Mouse (Mus musculus) midbrain, embryonic 16.5 days (tissue): Measurements from ENCODE around the gene Hist1h3g. TPM values are rescaled to one million over a fixed set of nuclear protein-coding genes. Genes with fewer than 3 reads are reported as not detected.

Experiments used
- ATAC-seq: fragments of 200-750 bp; cut with Nextera tagmentation; 2 replicates; pipeline ENCODE4 v1.8.0; 2017; ENCODE audit warnings: moderate TSS enrichment
- H3K27ac ChIP-seq: fragments of 300-500 bp; sonication (generic); 2 replicates; pipeline ENCODE4 v1.5.1; 2014; ENCODE audit warnings: mild to moderate bottlenecking, low read length, mixed read lengths
- H3K27me3 ChIP-seq: fragments of 300-500 bp; sonication (generic); 2 replicates; pipeline ENCODE4 v1.6.1; 2014; ENCODE audit warnings: low read depth, low read length, mixed read lengths; ENCODE audit not compliant: control insufficient read depth, insufficient read depth
- H3K36me3 ChIP-seq: fragments of 300-500 bp; sonication (generic); 2 replicates; pipeline ENCODE4 v1.6.1; 2014; ENCODE audit warnings: mild to moderate bottlenecking, low read length, moderate library complexity, mixed read lengths; ENCODE audit not compliant: control insufficient read depth, insufficient read depth
- H3K4me1 ChIP-seq: fragments of 300-500 bp; sonication (generic); 2 replicates; pipeline ENCODE4 v1.6.1; 2014; ENCODE audit warnings: mild to moderate bottlenecking, low read length, mixed read lengths; ENCODE audit not compliant: control insufficient read depth, insufficient read depth
- H3K4me2 ChIP-seq: fragments of 300-500 bp; sonication (generic); 2 replicates; pipeline ENCODE4 v1.6.1; 2014; ENCODE audit warnings: mild to moderate bottlenecking, low read length, mixed read lengths
- H3K4me3 ChIP-seq: fragments of 300-500 bp; sonication (generic); 2 replicates; pipeline ENCODE4 v1.5.1; 2014; ENCODE audit warnings: low read depth, mild to moderate bottlenecking, low read length, moderate library complexity, mixed read lengths
- H3K9ac ChIP-seq: fragments of 300-500 bp; sonication (generic); 2 replicates; pipeline ENCODE4 v1.6.1; 2014; ENCODE audit warnings: low read depth, low read length, mixed read lengths
- H3K9me3 ChIP-seq: fragments of 300-500 bp; sonication (generic); replicated peaks from 2 replicates; pipeline ENCODE4 v1.6.1; 2014; ENCODE audit warnings: mild to moderate bottlenecking, low read length, mixed read lengths; ENCODE audit not compliant: control insufficient read depth, poor library complexity, severe bottlenecking
- WGBS: fragments of 180-500 bp; shearing (Covaris S2); extraction: QIAGEN DNeasy Blood & Tissue Kit; methylation state at CpG from one replicate; pipeline ENCODE4 v1.1.7; 2014; 5-methylcytosine and 5-hydroxymethylcytosine counted together
- polyA plus RNA-seq: library from polyadenylated mRNA; unstranded; fragments of >200 nt; fragmentation: Nextera tagmentation; extraction: Ambion mirVana; gene quantifications from 2 replicates; pipeline ENCODE4 v1.2.1, GENCODE M21; 2015

Gene Hist1h3g
- polyA plus RNA-seq, 1 experiment from 2014 or later: not detected

GRCm38 (mm10) chr13:23518885-23519284, 16.3 kb upstream of the Hist1h3g start:
- peak overlapping the region; percentile 50; the same call in 1 of the 2 replicates for H3K27ac ChIP-seq
- peak; percentile 40; the same call in 1 of the 2 replicates for ATAC-seq
- peak overlapping the region; percentile 75 for H3K4me2 ChIP-seq
- H3K9ac ChIP-seq: 0 out of 2 replicates have a peak overlapping the region, but pooled peaks have one; percentile 14
- no peaks in the 10 kb centered on the region for H3K36me3 ChIP-seq
- peak overlapping the region; percentile 43 for H3K4me3 ChIP-seq
- 0% methylated on average over 6 of the region's 6 CpGs for WGBS
- H3K4me1 ChIP-seq: peaks cover 10% of the 10 kb centered on the region; the same call in 1 of the 2 replicates
- H3K9me3 ChIP-seq: no peaks in the 10 kb centered on the region
- no peaks in the 10 kb centered on the region for H3K27me3 ChIP-seq

GRCm38 (mm10) chr13:23519416-23519815, 15.8 kb upstream of the Hist1h3g start:
- peak overlapping the region; percentile 75 for H3K4me2 ChIP-seq
- no peaks in the 10 kb centered on the region for H3K36me3 ChIP-seq
- H3K4me3 ChIP-seq: peak overlapping the region; percentile 43
- H3K9ac ChIP-seq: no peak overlapping the region
- ATAC-seq: peak; percentile 15; the same call in 1 of the 2 replicates
- H3K9me3 ChIP-seq: no peaks in the 10 kb centered on the region
- H3K4me1 ChIP-seq: peaks cover 10% of the 10 kb centered on the region; the same call in 1 of the 2 replicates
- H3K27ac ChIP-seq: peak overlapping the region; percentile 50; the same call in 1 of the 2 replicates
- WGBS: under 1% methylated on average over 10 of the region's 10 CpGs
- H3K27me3 ChIP-seq: no peaks in the 10 kb centered on the region

GRCm38 (mm10) chr13:23521703-23522102, 13.5 kb upstream of the Hist1h3g start:
- WGBS: under 1% methylated on average over 14 of the region's 14 CpGs
- Histone ChIP-seq H3K9me3 (no peaks in the 10 kb centered on the region), H3K36me3 (no peaks in the 10 kb centered on the region), H3K27me3 (no peaks in the 10 kb centered on the region), H3K27ac (no peak overlapping the region), H3K4me2 (peak overlapping the region; percentile 34), H3K4me1 (peaks cover 12% of the 10 kb centered on the region; the same call in 1 of the 2 replicates), H3K9ac (no peak overlapping the region), H3K4me3 (peak overlapping the region; percentile 7; the same call in 1 of the 2 replicates)
- no peak for ATAC-seq

- WGBS: 55% methylated on average over 5 of the region's 5 CpGs
- no peak for ATAC-seq
- H3K27ac ChIP-seq: no peak overlapping the region
- no peaks in the 10 kb centered on the region for H3K9me3 ChIP-seq
- no peak overlapping the region for H3K4me3 ChIP-seq
- no peaks in the 10 kb centered on the region for H3K27me3 ChIP-seq
- no peaks in the 10 kb centered on the region for H3K36me3 ChIP-seq
- H3K4me2 ChIP-seq: no peak overlapping the region
- no peak overlapping the region for H3K9ac ChIP-seq
- H3K4me1 ChIP-seq: peaks cover 13% of the 10 kb centered on the region
These were observed 11.2 kb upstream of the Hist1h3g start for GRCm38 (mm10) chr13:23523976-23524375.

GRCm38 (mm10) chr13:23524654-23525053, 10.6 kb upstream of the Hist1h3g start:
- Histone ChIP-seq H3K4me1 (peaks cover 11% of the 10 kb centered on the region), H3K4me2 (peak overlapping the region; percentile 10; the same call in 1 of the 2 replicates), H3K27ac (no peak overlapping the region), H3K9me3 (no peaks in the 10 kb centered on the region), H3K4me3 (no peak overlapping the region; the same call in 1 of the 2 replicates), H3K36me3 (no peaks in the 10 kb centered on the region), H3K27me3 (no peaks in the 10 kb centered on the region), H3K9ac (no peak overlapping the region)
- 10% methylated on average over 5 of the region's 5 CpGs for WGBS
- ATAC-seq: no peak; the same call in 1 of the 2 replicates

GRCm38 (mm10) chr13:23525901-23526300, 9.3 kb upstream of the Hist1h3g start:
- H3K9ac ChIP-seq: no peak overlapping the region
- H3K9me3 ChIP-seq: no peaks in the 10 kb centered on the region
- peak overlapping the region; percentile 60 for H3K4me2 ChIP-seq
- peaks cover 15% of the 10 kb centered on the region for H3K4me1 ChIP-seq
- 3% methylated on average over 10 of the region's 10 CpGs for WGBS
- no peaks in the 10 kb centered on the region for H3K27me3 ChIP-seq
- H3K36me3 ChIP-seq: no peaks in the 10 kb centered on the region
- H3K4me3 ChIP-seq: peak overlapping the region; percentile 35
- no peak overlapping the region for H3K27ac ChIP-seq
- no peak for ATAC-seq

GRCm38 (mm10) chr13:23526312-23526711, 8.9 kb upstream of the Hist1h3g start:
- H3K27ac ChIP-seq: peak overlapping the region; percentile 28; the same call in 1 of the 2 replicates
- H3K4me3 ChIP-seq: peak overlapping the region; percentile 35
- peaks cover 15% of the 10 kb centered on the region for H3K4me1 ChIP-seq
- H3K9ac ChIP-seq: peak overlapping the region; percentile 40; the same call in 1 of the 2 replicates
- H3K4me2 ChIP-seq: peak overlapping the region; percentile 60
- ATAC-seq: peak; percentile 52; the same call in 1 of the 2 replicates
- no peaks in the 10 kb centered on the region for H3K36me3 ChIP-seq
- WGBS: under 1% methylated on average over 17 of the region's 17 CpGs
- H3K9me3 ChIP-seq: no peaks in the 10 kb centered on the region
- H3K27me3 ChIP-seq: no peaks in the 10 kb centered on the region

- no peak overlapping the region for H3K4me2 ChIP-seq
- peaks cover 27% of the 10 kb centered on the region for H3K4me1 ChIP-seq
- ATAC-seq: no peak
- H3K27me3 ChIP-seq: no peaks in the 10 kb centered on the region
- no peaks in the 10 kb centered on the region for H3K9me3 ChIP-seq
- H3K9ac ChIP-seq: no peak overlapping the region
- H3K36me3 ChIP-seq: no peaks in the 10 kb centered on the region
- no peak overlapping the region for H3K27ac ChIP-seq
- H3K4me3 ChIP-seq: no peak overlapping the region
- 77% methylated on average over 5 of the region's 5 CpGs for WGBS
These were observed 6.2 kb upstream of the Hist1h3g start for GRCm38 (mm10) chr13:23529005-23529404.

GRCm38 (mm10) chr13:23529480-23530165, 5.6 kb upstream of the Hist1h3g start:
- Histone ChIP-seq H3K36me3 (no peaks in the 10 kb centered on the region), H3K4me2 (peak overlapping the region; percentile 71), H3K9ac (peak overlapping the region; percentile 77; the same call in 1 of the 2 replicates), H3K27ac (peak overlapping the region; percentile 97), H3K4me3 (peak overlapping the region; percentile 60), H3K4me1 (peaks cover 33% of the 10 kb centered on the region), H3K27me3 (no peaks in the 10 kb centered on the region), H3K9me3 (no peaks in the 10 kb centered on the region)
- no peak for ATAC-seq
- WGBS: 30% methylated on average over 2 of the region's 2 CpGs
